Mouse (Mus musculus): ENCODE results near the gene Fam110c.

GRCm38 (mm10) chr12:31078030-31078429 lies 4.4 kb downstream of the Fam110c start:
- TF ChIP-seq GATA1 (IDR thresholded peaks at IDR 0.05; ENCODE audit: borderline replicate concordance, low read length) = no peak
- no peak for TF ChIP-seq FLI1 (IDR thresholded peaks at IDR 0.05; ENCODE audit: low read length)
